Comparison of ENCODE assay signal across 11 mouse cellular contexts in genomic region chr15:99861955-99862354, GRCm38 (mm10). TPM values are rescaled to one million over a fixed set of nuclear protein-coding genes. Genes with fewer than 3 reads are reported as not detected.
DNase-seq lines count a peak whose midpoint lies in the region; ATAC-seq and TF ChIP-seq lines count a peak whose summit lies in the region.
"Had no signal": no experiment of that assay in that cellular context is flagged by ENCODE, and none has a peak within 500 bp of the region (broad histone marks: within the 10 kb centered on the region; RNA-seq: fewer than 3 reads in every experiment).

No protein-coding gene starts in this region.

- no peaks in the 10 kb centered on the region for H3K36me3 ChIP-seq in kidney, embryonic 14.5 days (ENCODE audit: control insufficient read depth, insufficient read depth, low read length)
- H3K36me3 ChIP-seq in forebrain, embryonic 16.5 days (ENCODE audit: control insufficient read depth, insufficient read depth), result no peaks in the 10 kb centered on the region
- H3K36me3 ChIP-seq in liver, embryonic 12.5 days, result no peaks in the 10 kb centered on the region

- 0 out of 2 replicates have a peak, but pooled peaks cover 5% of the 10 kb centered on the region for H3K4me1 ChIP-seq in kidney, embryonic 14.5 days (ENCODE audit: control insufficient read depth, insufficient read depth, low read length)
- H3K4me1 ChIP-seq in forebrain, embryonic 16.5 days (replicated peaks; ENCODE audit: control insufficient read depth, insufficient read depth, low read length), result peaks cover 13% of the 10 kb centered on the region
- H3K4me1 ChIP-seq in liver, embryonic 12.5 days, result peaks cover 26% of the 10 kb centered on the region

- no peaks in the 10 kb centered on the region for H3K9me3 ChIP-seq in kidney, embryonic 14.5 days (ENCODE audit: control insufficient read depth, low read length)
- H3K9me3 ChIP-seq in forebrain, embryonic 16.5 days (ENCODE audit: control insufficient read depth, low read length), result no peaks in the 10 kb centered on the region
- H3K9me3 ChIP-seq in liver, embryonic 12.5 days (replicated peaks), result no peaks in the 10 kb centered on the region

- H3K27ac ChIP-seq in kidney, embryonic 14.5 days (ENCODE audit: low read depth, low read length), result peak overlapping the region; percentile 47
- H3K27ac ChIP-seq in forebrain, embryonic 16.5 days (ENCODE audit: low read length), result no peak overlapping the region
- H3K27ac ChIP-seq in liver, embryonic 12.5 days, result peak overlapping the region; percentile 37; the same call in 1 of the 2 replicates

- no peaks in the 10 kb centered on the region for H3K27me3 ChIP-seq in kidney, embryonic 14.5 days (ENCODE audit: control insufficient read depth, insufficient read depth, low read length)
- H3K27me3 ChIP-seq in forebrain, embryonic 16.5 days (replicated peaks; ENCODE audit: control insufficient read depth, insufficient read depth, low read length), result no peaks in the 10 kb centered on the region
- peaks cover 21% of the 10 kb centered on the region for H3K27me3 ChIP-seq in liver, embryonic 12.5 days (replicated peaks)

- WGBS in kidney, embryonic 14.5 days, result 41% methylated on average over 11 of the region's 11 CpGs
- 27% methylated on average over 11 of the region's 11 CpGs for WGBS in forebrain, embryonic 16.5 days
- WGBS in liver, embryonic 12.5 days (ENCODE audit: insufficient replicate concordance), result 52% methylated on average over 11 of the region's 11 CpGs

- H3K4me2 ChIP-seq in kidney, embryonic 14.5 days (replicated peaks; ENCODE audit: low read depth, low read length), result no peak overlapping the region
- 0 out of 2 replicates have a peak overlapping the region, but pooled peaks have one; percentile 4 for H3K4me2 ChIP-seq in forebrain, embryonic 16.5 days (ENCODE audit: low read length)
- H3K4me2 ChIP-seq in liver, embryonic 12.5 days, result no peak overlapping the region

- no peak for DNase-seq in kidney, adult 8-10 months
- DNase-seq in brain, embryonic 14.5 days (ENCODE audit: low read depth), result peak; percentile 63
- no peak for DNase-seq in cerebellum, postnatal 10 days
- DNase-seq in thymus, postnatal 0 days (ENCODE audit: low spot score), result no peak
- no peak for DNase-seq in heart, postnatal 14 days
- DNase-seq: cerebellum, adult 8-10 months; thymus, postnatal 14 days had no signal

- TF ChIP-seq POLR2A in brain, embryonic 14.5 days (IDR thresholded peaks at IDR 0.05; ENCODE audit: borderline replicate concordance, extremely low read depth, insufficient read depth, insufficient read length, poor library complexity, severe bottlenecking), result no peak

- no peak overlapping the region for H3K9ac ChIP-seq in kidney, embryonic 14.5 days (ENCODE audit: low read depth, low read length)
- no peak overlapping the region for H3K9ac ChIP-seq in forebrain, embryonic 16.5 days (replicated peaks; ENCODE audit: low read depth, low read length)
- no peak overlapping the region for H3K9ac ChIP-seq in liver, embryonic 12.5 days

- H3K4me3 ChIP-seq in kidney, embryonic 14.5 days (ENCODE audit: low read length), result no peak overlapping the region
- H3K4me3 ChIP-seq in forebrain, embryonic 16.5 days (replicated peaks; ENCODE audit: low read length), result no peak overlapping the region
- no peak overlapping the region for H3K4me3 ChIP-seq in liver, embryonic 12.5 days

- intact Hi-C loops in heart, postnatal 14 days (cut with DNase I), result no loop called here

- ATAC-seq in kidney, embryonic 14.5 days (ENCODE audit: low FRiP score, low TSS enrichment), result no peak
- no peak for ATAC-seq in forebrain, embryonic 16.5 days
- ATAC-seq in liver, embryonic 12.5 days, result no peak
- ATAC-seq: activated CD4-positive, CD25-positive, alpha-beta regulatory T cell, adult 4 months had no signal

- peak; percentile 7; the same call in 1 of the 2 replicates for TF ChIP-seq CTCF in brain, embryonic 14.5 days (IDR thresholded peaks at IDR 0.05; ENCODE audit: borderline replicate concordance, extremely low read depth, insufficient read depth, insufficient read length)

RNA-seq across cellular contexts. Expression of gene Lima1, which starts 13.3 kb away (rescaled TPM):
- polyA plus RNA-seq in kidney, embryonic 14.5 days (2014; fragmentation: Nextera tagmentation; extraction: Ambion mirVana), result 23.4 and 43.5 TPM in 2 replicates
- polyA plus RNA-seq in brain, embryonic 14.5 days (2012; rRNA removed), result 21.1 and 22.2 TPM in 2 replicates
- polyA plus RNA-seq in forebrain, embryonic 16.5 days (2015; fragmentation: Nextera tagmentation; extraction: Ambion mirVana), result 38.0 and 43.5 TPM in 2 replicates
- polyA plus RNA-seq in liver, embryonic 12.5 days (2016; fragmentation: Nextera tagmentation; extraction: Ambion mirVana), result 10.6 and 11.0 TPM in 2 replicates
- polyA plus RNA-seq in thymus, postnatal 0 days (2015; fragmentation: Nextera tagmentation; extraction: Ambion mirVana), result 30.9 and 31.8 TPM in 2 replicates
- total RNA-seq in heart, postnatal 14 days (2021), result 10 to 100 TPM; 23.5 TPM
